8 mouse cellular contexts compared by ENCODE assay signal in the genomic region with DNA sequence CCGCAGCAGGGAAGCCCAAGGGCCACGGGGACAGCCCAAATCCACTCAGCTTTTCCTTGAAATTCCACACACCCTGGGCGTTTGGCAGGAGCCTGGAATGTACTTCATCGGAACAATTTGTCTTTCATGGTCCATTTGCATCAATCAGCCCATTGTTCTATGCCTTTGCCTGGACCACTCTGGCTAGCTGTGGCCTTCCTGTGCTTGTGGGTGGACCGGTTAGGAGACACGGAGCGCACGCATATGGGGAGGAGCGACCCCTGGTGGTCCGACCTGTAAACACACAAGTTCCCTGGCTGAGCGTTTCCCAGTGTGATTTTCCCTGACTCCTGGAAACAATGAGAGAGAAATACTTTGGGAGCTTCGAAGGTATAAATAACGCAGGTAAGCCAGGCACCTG. TPM values are rescaled to one million over a fixed set of nuclear protein-coding genes. Genes with fewer than 3 reads are reported as not detected.
DNase-seq lines count a peak whose midpoint lies in the region; ATAC-seq and TF ChIP-seq lines count a peak whose summit lies in the region.

No protein-coding gene starts in this region.

- H3K27ac ChIP-seq in forebrain, embryonic 12.5 days: no peak overlapping the region
- H3K27ac ChIP-seq in lung, embryonic 14.5 days (ENCODE audit: low read depth): no peak overlapping the region

- intact Hi-C loops in heart, postnatal 36 days (cut with DNase I): loop anchor here (1.0 to 2.0 kb wide), 3 partner anchors 14 to 62 kb away; partner anchors contain the start of gene Phlda3

- no peak overlapping the region for H3K4me2 ChIP-seq in forebrain, embryonic 12.5 days
- H3K4me2 ChIP-seq in lung, embryonic 14.5 days: no peak overlapping the region

- H3K4me3 ChIP-seq in forebrain, embryonic 12.5 days (replicated peaks): no peak overlapping the region
- H3K4me3 ChIP-seq in lung, embryonic 14.5 days (ENCODE audit: low read depth, low read length): no peak overlapping the region

- no peaks in the 10 kb centered on the region for H3K36me3 ChIP-seq in forebrain, embryonic 12.5 days (replicated peaks)
- H3K36me3 ChIP-seq in lung, embryonic 14.5 days (ENCODE audit: insufficient read depth): no peaks in the 10 kb centered on the region

- no peaks in the 10 kb centered on the region for H3K9me3 ChIP-seq in forebrain, embryonic 12.5 days
- H3K9me3 ChIP-seq in lung, embryonic 14.5 days (ENCODE audit: low read depth, low read length): no peaks in the 10 kb centered on the region

- peak; percentile 78 for DNase-seq in ES-CJ7 (ENCODE audit: low read depth, low spot score)
- DNase-seq in c-Kit-positive CD71-positive TER-119-positive erythroid progenitor cells, embryonic 14.5 days (ENCODE audit: low spot score): peak; percentile 68
- DNase-seq in heart, postnatal 36 days: peak; percentile 83 to 85
- DNase-seq in layer of hippocampus, adult 11-12 months (ENCODE audit: low spot score): peak; percentile 82
- DNase-seq in lung, embryonic 14.5 days: peak; percentile 94
- peak; percentile 76 for DNase-seq in ovary, postnatal 36 days (ENCODE audit: low spot score)
- DNase-seq in urinary bladder, adult 2 months (ENCODE audit: low spot score): peak; percentile 59

- H3K4me1 ChIP-seq in forebrain, embryonic 12.5 days: peaks cover 18% of the 10 kb centered on the region
- H3K4me1 ChIP-seq in lung, embryonic 14.5 days (ENCODE audit: insufficient read depth): peaks cover 10% of the 10 kb centered on the region; the same call in 1 of the 2 replicates

- peak; percentile 70 for ATAC-seq in forebrain, embryonic 12.5 days (ENCODE audit: low FRiP score)
- ATAC-seq in lung, embryonic 14.5 days (ENCODE audit: insufficient read depth): peak; percentile 66

- H3K27me3 ChIP-seq in forebrain, embryonic 12.5 days: 0 out of 2 replicates have a peak, but pooled peaks cover 4% of the 10 kb centered on the region
- H3K27me3 ChIP-seq in lung, embryonic 14.5 days (ENCODE audit: insufficient read depth, low read length): no peaks in the 10 kb centered on the region

- H3K9ac ChIP-seq in forebrain, embryonic 12.5 days: no peak overlapping the region
- H3K9ac ChIP-seq in lung, embryonic 14.5 days: no peak overlapping the region

- TF ChIP-seq CTCF in lung, embryonic 14.5 days (IDR thresholded peaks at IDR 0.05; ENCODE audit: low read depth): peak; percentile 97

- WGBS in forebrain, embryonic 12.5 days: 16% methylated on average over 13 of the region's 13 CpGs
- WGBS in lung, embryonic 14.5 days: 11% methylated on average over 13 of the region's 13 CpGs

RNA-seq across cellular contexts. Expression of gene Tnni1, which starts 2.0 kb away (rescaled TPM):
- polyA plus RNA-seq in forebrain, embryonic 12.5 days (2016; fragmentation: Nextera tagmentation; extraction: Ambion mirVana): 0.85 and 1.4 TPM in 2 replicates
- 1 to 10 TPM; 1.0 to 1.4 TPM for total RNA-seq in heart, postnatal 36 days (2021)
- polyA plus RNA-seq in lung, embryonic 14.5 days (2014; fragmentation: Nextera tagmentation; extraction: Ambion mirVana): 11.4 and 63.9 TPM in 2 replicates
- polyA plus RNA-seq in urinary bladder, adult 2 months (2012; rRNA removed): 1.1 and 1.2 TPM in 2 replicates

RNA-seq across cellular contexts. Expression of gene Phlda3, which starts 15.3 kb away (rescaled TPM):
- 14.8 and 16.9 TPM in 2 replicates for polyA plus RNA-seq in forebrain, embryonic 12.5 days (2016; fragmentation: Nextera tagmentation; extraction: Ambion mirVana)
- 10 to 100 TPM in 1 of 2 experiments, 1 to 10 TPM in 1; 9.7 to 13.3 TPM for total RNA-seq in heart, postnatal 36 days (2021)
- 75.4 and 79.5 TPM in 2 replicates for polyA plus RNA-seq in lung, embryonic 14.5 days (2014; fragmentation: Nextera tagmentation; extraction: Ambion mirVana)
- 124 and 138 TPM in 2 replicates for polyA plus RNA-seq in urinary bladder, adult 2 months (2012; rRNA removed)

RNA-seq across cellular contexts. Expression of gene Lad1, which starts 37.2 kb away (rescaled TPM):
- 0.84 and 0.87 TPM in 2 replicates for polyA plus RNA-seq in forebrain, embryonic 12.5 days (2016; fragmentation: Nextera tagmentation; extraction: Ambion mirVana)
- total RNA-seq in heart, postnatal 36 days (2021): 1 to 10 TPM; 5.6 to 8.2 TPM
- polyA plus RNA-seq in lung, embryonic 14.5 days (2014; fragmentation: Nextera tagmentation; extraction: Ambion mirVana): 14.4 and 14.5 TPM in 2 replicates
- polyA plus RNA-seq in urinary bladder, adult 2 months (2012; rRNA removed): 43.4 and 46.3 TPM in 2 replicates

RNA-seq across cellular contexts. Expression of gene Tnnt2, which starts 54.9 kb away (rescaled TPM):
- polyA plus RNA-seq in forebrain, embryonic 12.5 days (2016; fragmentation: Nextera tagmentation; extraction: Ambion mirVana): 1.5 TPM in 2 replicates
- total RNA-seq in heart, postnatal 36 days (2021): 1,000 to 10,000 TPM; 8,733 to 8,759 TPM
- polyA plus RNA-seq in lung, embryonic 14.5 days (2014; fragmentation: Nextera tagmentation; extraction: Ambion mirVana): 6.0 and 57.2 TPM in 2 replicates
- polyA plus RNA-seq in urinary bladder, adult 2 months (2012; rRNA removed): 274 and 426 TPM in 2 replicates
